Mouse (Mus musculus) intestine, postnatal 0 days (tissue): ENCODE data around the gene Cabp1. TPM values are rescaled to one million over a fixed set of nuclear protein-coding genes. Genes with fewer than 3 reads are reported as not detected.

ENCODE experiments used
- ATAC-seq: fragments of 200-750 bp; cut with Nextera tagmentation; 2 replicates; pipeline ENCODE4 v1.8.0; 2017; ENCODE audit warnings: mild to moderate bottlenecking, moderate TSS enrichment, moderate library complexity
- H3K27ac ChIP-seq: fragments of 300-500 bp; sonication (generic); 2 replicates; pipeline ENCODE4 v1.5.1; 2014; ENCODE audit warnings: mild to moderate bottlenecking, low read depth, low read length, moderate library complexity
- H3K27me3 ChIP-seq: fragments of 300-500 bp; sonication (generic); replicated peaks from 2 replicates; pipeline ENCODE4 v1.6.1; 2014; ENCODE audit warnings: low read length, mixed read lengths; ENCODE audit not compliant: control insufficient read depth, insufficient read depth
- H3K36me3 ChIP-seq: fragments of 300-500 bp; sonication (generic); 2 replicates; pipeline ENCODE4 v1.6.1; 2014; ENCODE audit warnings: mild to moderate bottlenecking, moderate library complexity; ENCODE audit not compliant: control insufficient read depth, insufficient read depth
- H3K4me1 ChIP-seq: fragments of 300-500 bp; sonication (generic); replicated peaks from 2 replicates; pipeline ENCODE4 v1.6.1; 2014; ENCODE audit warnings: antibody characterized with exemption, low read length, mixed read lengths; ENCODE audit not compliant: control insufficient read depth, insufficient read depth
- H3K4me2 ChIP-seq: fragments of 300-500 bp; sonication (generic); replicated peaks from 2 replicates; pipeline ENCODE4 v1.6.1; 2014; ENCODE audit warnings: low read depth, mild to moderate bottlenecking, moderate library complexity
- H3K4me3 ChIP-seq: fragments of 300-500 bp; sonication (generic); 2 replicates; pipeline ENCODE4 v1.5.1; 2014; ENCODE audit warnings: low read depth, low read length
- H3K9ac ChIP-seq: fragments of 300-500 bp; sonication (generic); 2 replicates; pipeline ENCODE4 v1.6.1; 2014; ENCODE audit warnings: mild to moderate bottlenecking, low read depth, low read length
- H3K9me3 ChIP-seq: fragments of 300-500 bp; sonication (generic); 2 replicates; pipeline ENCODE4 v1.6.1; 2016; ENCODE audit warnings: mixed run types; ENCODE audit not compliant: control insufficient read depth
- CTCF ChIP-seq: sonication (generic); IDR thresholded peaks from 2 replicates; pipeline ENCODE4 v1.5.1; 2016; ENCODE audit warnings: low read depth, mild to moderate bottlenecking, control low read depth, antibody characterized with exemption, moderate library complexity
- WGBS: fragments of 180-500 bp; shearing (Covaris S2); extraction: QIAGEN DNeasy Blood & Tissue Kit; methylation state at CpG from one replicate; pipeline ENCODE4 v1.1.7; 2014; 5-methylcytosine and 5-hydroxymethylcytosine counted together
- polyA plus RNA-seq: library from polyadenylated mRNA; unstranded; fragments of >200 nt; fragmentation: Nextera tagmentation; extraction: Ambion mirVana; gene quantifications from 2 replicates; pipeline ENCODE4 v1.2.1, GENCODE M21; 2015

The Cabp1 gene
- polyA plus RNA-seq, 1 experiment from 2014 or later: 0.57 TPM

GRCm38 (mm10) chr5:115134234-115135165 is 59.7 kb downstream of the Cabp1 start, which contains the start of gene Unc119b:
Gene Unc119b (minus strand): TSS chr5:115134975.
- H3K27me3 ChIP-seq: no peaks in the 10 kb centered on the region
- no peak for TF ChIP-seq CTCF
- H3K36me3 ChIP-seq: peaks cover 6% of the 10 kb centered on the region
- H3K4me3 ChIP-seq: peak within 1 kb of the TSS; percentile 72
- H3K9ac ChIP-seq: peak within 1 kb of the TSS; percentile 82
- no peaks in the 10 kb centered on the region for H3K9me3 ChIP-seq
- peak; percentile 91 for ATAC-seq
- WGBS: under 1% methylated on average over 72 of the region's 81 CpGs
- H3K4me1 ChIP-seq: no peaks in the 10 kb centered on the region; the same call in 1 of the 2 replicates
- peak within 1 kb of the TSS; percentile 98 for H3K4me2 ChIP-seq
- no peak within 1 kb of the TSS for H3K27ac ChIP-seq

GRCm38 (mm10) chr5:115133358-115134066 is 60.7 kb downstream of the Cabp1 start:
- Histone ChIP-seq H3K27me3 (no peaks in the 10 kb centered on the region), H3K9ac (no peak overlapping the region), H3K9me3 (no peaks in the 10 kb centered on the region), H3K36me3 (peaks cover 16% of the 10 kb centered on the region), H3K27ac (no peak overlapping the region), H3K4me2 (peak overlapping the region; percentile 98), H3K4me1 (no peaks in the 10 kb centered on the region; the same call in 1 of the 2 replicates), H3K4me3 (peak overlapping the region; percentile 72)
- TF ChIP-seq CTCF: no peak
- WGBS: 55% methylated on average over 6 of the region's 6 CpGs
- no peak for ATAC-seq

GRCm38 (mm10) chr5:115132465-115132864 is 61.7 kb downstream of the Cabp1 start:
- 92% methylated on average over 8 of the region's 8 CpGs for WGBS
- no peak for TF ChIP-seq CTCF
- no peak for ATAC-seq
- Histone ChIP-seq H3K4me2 (no peak overlapping the region), H3K27me3 (no peaks in the 10 kb centered on the region), H3K9ac (no peak overlapping the region), H3K4me1 (no peaks in the 10 kb centered on the region; the same call in 1 of the 2 replicates), H3K27ac (no peak overlapping the region), H3K36me3 (peaks cover 24% of the 10 kb centered on the region), H3K9me3 (no peaks in the 10 kb centered on the region), H3K4me3 (no peak overlapping the region)

- no peak overlapping the region for H3K4me2 ChIP-seq
- WGBS: 88% methylated on average over 6 of the region's 6 CpGs
- ATAC-seq: no peak
- H3K4me1 ChIP-seq: no peaks in the 10 kb centered on the region; the same call in 1 of the 2 replicates
- no peak overlapping the region for H3K27ac ChIP-seq
- H3K36me3 ChIP-seq: peaks cover 45% of the 10 kb centered on the region
- TF ChIP-seq CTCF: peak; percentile 35
- H3K9me3 ChIP-seq: no peaks in the 10 kb centered on the region
- H3K27me3 ChIP-seq: no peaks in the 10 kb centered on the region
- H3K4me3 ChIP-seq: no peak overlapping the region
- no peak overlapping the region for H3K9ac ChIP-seq
Measured at GRCm38 (mm10) chr5:115129328-115129727, 64.9 kb downstream of the Cabp1 start.

- WGBS: 91% methylated on average over 22 of the region's 22 CpGs
- Histone ChIP-seq H3K27ac (no peak overlapping the region), H3K9ac (no peak overlapping the region), H3K4me2 (no peak overlapping the region), H3K9me3 (no peaks in the 10 kb centered on the region), H3K4me3 (no peak overlapping the region), H3K4me1 (no peaks in the 10 kb centered on the region), H3K27me3 (no peaks in the 10 kb centered on the region), H3K36me3 (peaks cover 58% of the 10 kb centered on the region)
- no peak for ATAC-seq
- TF ChIP-seq CTCF: no peak
Measured at GRCm38 (mm10) chr5:115127421-115128179, 66.6 kb downstream of the Cabp1 start.
